Mouse (Mus musculus) cerebellum, adult (tissue): ENCODE results near the gene Crebzf.

Experiments
- ATAC-seq: cut with Nextera tagmentation; 2 replicates; pipeline ENCODE4 v1.9.2; 2017; ENCODE audit warnings: mild to moderate bottlenecking, moderate library complexity, mixed read lengths; ENCODE audit not compliant: insufficient number of reproducible peaks, low FRiP score, low TSS enrichment

Gene Crebzf

GRCm38 (mm10) chr7:90476313-90477245 lies 34.0 kb downstream of the Crebzf start, which contains the start of gene Dlg2:
Gene Dlg2 (plus strand): TSS chr7:90476672.
- peak; percentile 13; the same call in 1 of the 2 replicates for ATAC-seq

GRCm38 (mm10) chr7:90482607-90483006 lies 40.1 kb downstream of the Crebzf start:
- ATAC-seq: no peak
